Mouse (Mus musculus): ENCODE measurements around the gene Nmu. TPM values are rescaled to one million over a fixed set of nuclear protein-coding genes. Genes with fewer than 3 reads are reported as not detected.

Nmu gene
- total RNA-seq, 1 experiment, result 0.54 TPM

DNA sequence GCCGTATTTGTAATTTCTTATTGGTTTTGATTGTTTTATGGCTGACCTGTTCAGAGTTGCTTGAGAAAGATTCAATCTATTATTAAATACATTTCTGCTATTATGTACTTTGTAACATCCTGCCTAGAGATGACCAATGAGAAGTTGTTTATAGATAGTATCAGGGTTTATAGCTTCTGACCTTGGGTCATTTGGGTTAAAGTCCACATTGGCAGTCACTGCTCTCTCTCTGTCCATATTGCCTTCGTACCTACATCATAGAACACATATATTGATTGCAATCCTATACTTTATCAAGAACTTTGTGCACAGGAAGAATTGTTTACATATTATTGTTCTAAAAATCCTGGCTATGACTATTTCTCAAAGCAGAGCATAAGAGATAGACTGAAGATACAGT, 24.9 kb upstream of the Nmu start:
- H3K4me1 ChIP-seq (ENCODE audit: control insufficient read depth in 2 of 2, insufficient read depth in 2 of 2, low read length in 2 of 2, poor library complexity in 1 of 2), result no peaks in the 10 kb centered on the region
- no peaks in the 10 kb centered on the region for H3K36me3 ChIP-seq (ENCODE audit: control insufficient read depth, insufficient read depth, low read length, poor library complexity, severe bottlenecking)
- no peak for TF ChIP-seq ZC3H11A (IDR thresholded peaks at IDR 0.05; ENCODE audit: borderline replicate concordance, low read depth, low read length)
- TF ChIP-seq HCFC1 (IDR thresholded peaks at IDR 0.05; ENCODE audit: borderline replicate concordance, insufficient read depth, low read length), result no peak
- no peak for TF ChIP-seq MAFK (IDR thresholded peaks at IDR 0.05; ENCODE audit: insufficient read depth, low read depth, low read length)
- TF ChIP-seq CHD2 (IDR thresholded peaks at IDR 0.05; ENCODE audit: low read depth, low read length), result no peak
- no peak for TF ChIP-seq ZNF384 (IDR thresholded peaks at IDR 0.05; ENCODE audit: low read depth, low read length)
- H3K9me3 ChIP-seq (ENCODE audit: control insufficient read depth, insufficient read depth, low read depth, low read length), result no peaks in the 10 kb centered on the region
- H3K27ac ChIP-seq (ENCODE audit: insufficient read depth, low read depth, low read length, poor library complexity, severe bottlenecking), result no peak overlapping the region
- H3K4me3 ChIP-seq (ENCODE audit: insufficient read depth in 1 of 2, low read depth in 1 of 2, low read length in 2 of 2, poor library complexity in 1 of 2, severe bottlenecking in 1 of 2), result no peak overlapping the region
- DNase-seq (ENCODE audit: low read depth, low spot score), result no peak
- in situ Hi-C loops (cut with MboI; ENCODE audit: low sequenced_read_pairs in 2 of 2, unreplicated experiment in 2 of 2), result no loop called here
- H3K9ac ChIP-seq (ENCODE audit: insufficient read depth, low read depth, low read length, poor library complexity, severe bottlenecking), result no peak overlapping the region

DNA sequence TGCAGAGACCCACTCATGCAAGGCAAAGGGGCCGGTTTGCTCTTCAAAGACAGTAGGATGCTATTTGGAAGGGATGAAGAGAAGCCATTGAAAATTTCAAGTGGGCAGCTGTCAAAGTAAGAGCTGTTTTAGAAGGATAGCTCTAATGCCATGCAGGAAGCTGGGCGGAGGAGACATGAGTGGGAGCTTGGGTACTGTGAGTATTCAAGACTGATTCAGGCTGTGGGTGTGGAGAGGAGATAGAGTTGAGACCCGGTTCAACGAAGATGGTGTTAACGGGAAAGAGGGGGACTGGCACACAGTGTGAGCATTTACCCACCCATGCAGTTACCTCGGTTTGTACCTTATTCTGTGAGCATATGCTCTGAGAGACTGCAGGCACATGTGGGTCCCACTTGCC, 20.1 kb upstream of the Nmu start:
- H3K9me3 ChIP-seq (ENCODE audit: control insufficient read depth, insufficient read depth, low read depth, low read length), result no peaks in the 10 kb centered on the region
- H3K36me3 ChIP-seq (ENCODE audit: control insufficient read depth, insufficient read depth, low read length, poor library complexity, severe bottlenecking), result no peaks in the 10 kb centered on the region
- TF ChIP-seq ZNF384 (IDR thresholded peaks at IDR 0.05; ENCODE audit: low read depth, low read length) (no peak), ZC3H11A (IDR thresholded peaks at IDR 0.05; ENCODE audit: borderline replicate concordance, low read depth, low read length) (no peak), MAFK (IDR thresholded peaks at IDR 0.05; ENCODE audit: insufficient read depth, low read depth, low read length) (no peak), CHD2 (IDR thresholded peaks at IDR 0.05; ENCODE audit: low read depth, low read length) (no peak)
- in situ Hi-C loops (cut with MboI; ENCODE audit: low sequenced_read_pairs in 2 of 2, unreplicated experiment in 2 of 2), result no loop called here
- H3K4me1 ChIP-seq (ENCODE audit: control insufficient read depth in 2 of 2, insufficient read depth in 2 of 2, low read length in 2 of 2, poor library complexity in 1 of 2), result peaks cover 0 to 6% of the 10 kb centered on the region in 2 experiments; a peak in 3 of 4 replicates
- H3K27ac ChIP-seq (ENCODE audit: insufficient read depth, low read depth, low read length, poor library complexity, severe bottlenecking), result no peak overlapping the region
- H3K9ac ChIP-seq (ENCODE audit: insufficient read depth, low read depth, low read length, poor library complexity, severe bottlenecking), result no peak overlapping the region
- DNase-seq (ENCODE audit: low read depth, low spot score), result no peak
- H3K4me3 ChIP-seq (ENCODE audit: insufficient read depth in 1 of 2, low read depth in 1 of 2, low read length in 2 of 2, poor library complexity in 1 of 2, severe bottlenecking in 1 of 2), result no peak overlapping the region

DNA sequence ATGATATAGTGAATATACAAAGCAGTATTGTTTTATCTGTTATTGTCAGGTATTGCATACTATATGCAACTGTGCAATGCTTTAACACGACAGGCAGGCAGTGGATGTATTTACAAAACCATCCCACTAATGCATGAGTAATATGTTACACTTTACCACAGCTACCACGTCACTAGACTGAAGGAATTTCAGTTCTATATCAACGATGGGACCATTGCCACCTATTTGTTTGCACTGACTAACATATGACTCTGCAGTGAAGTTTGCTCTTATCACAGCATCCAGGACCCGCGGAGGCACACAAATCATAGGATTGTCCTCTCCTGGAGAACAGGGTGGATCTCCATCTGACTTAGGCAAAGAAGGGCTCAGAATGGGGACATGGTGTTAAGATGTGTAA, 18.2 kb upstream of the Nmu start:
- no peak overlapping the region for H3K27ac ChIP-seq (ENCODE audit: insufficient read depth, low read depth, low read length, poor library complexity, severe bottlenecking)
- in situ Hi-C loops (cut with MboI; ENCODE audit: low sequenced_read_pairs in 2 of 2, unreplicated experiment in 2 of 2), result no loop called here

DNA sequence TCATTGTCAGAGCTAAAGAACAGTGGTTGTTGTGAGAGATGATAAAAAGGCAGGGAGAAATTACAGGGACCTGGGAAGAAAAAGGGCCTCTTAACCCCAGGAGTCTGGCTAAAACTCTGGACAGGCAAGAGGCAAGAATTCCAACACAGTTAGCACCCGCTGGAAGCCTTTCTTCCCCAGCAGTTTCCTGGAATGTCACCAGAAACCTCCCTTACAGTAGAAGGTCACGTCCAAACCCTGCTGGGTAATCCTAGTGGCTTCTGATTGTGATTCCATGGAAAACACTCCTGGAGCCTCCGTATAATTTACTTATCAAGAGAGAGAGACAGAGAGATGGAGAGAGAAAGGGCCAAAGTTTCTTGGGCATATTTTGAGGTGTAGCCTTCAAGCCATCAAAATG, 15.6 kb upstream of the Nmu start:
- TF ChIP-seq CHD2 (IDR thresholded peaks at IDR 0.05; ENCODE audit: low read depth, low read length) (no peak), ZC3H11A (IDR thresholded peaks at IDR 0.05; ENCODE audit: borderline replicate concordance, low read depth, low read length) (no peak)
- DNase-seq (ENCODE audit: low read depth, low spot score), result no peak
- peaks cover 0 to 10% of the 10 kb centered on the region in 2 experiments; a peak in 3 of 4 replicates for H3K4me1 ChIP-seq (ENCODE audit: control insufficient read depth in 2 of 2, insufficient read depth in 2 of 2, low read length in 2 of 2, poor library complexity in 1 of 2)
- H3K9ac ChIP-seq (ENCODE audit: insufficient read depth, low read depth, low read length, poor library complexity, severe bottlenecking), result no peak overlapping the region
- H3K36me3 ChIP-seq (ENCODE audit: control insufficient read depth, insufficient read depth, low read length, poor library complexity, severe bottlenecking), result no peaks in the 10 kb centered on the region
- H3K27ac ChIP-seq (ENCODE audit: insufficient read depth, low read depth, low read length, poor library complexity, severe bottlenecking), result no peak overlapping the region
- in situ Hi-C loops (cut with MboI; ENCODE audit: low sequenced_read_pairs in 2 of 2, unreplicated experiment in 2 of 2), result no loop called here
- H3K4me3 ChIP-seq (ENCODE audit: insufficient read depth in 1 of 2, low read depth in 1 of 2, low read length in 2 of 2, poor library complexity in 1 of 2, severe bottlenecking in 1 of 2), result no peak overlapping the region
- no peaks in the 10 kb centered on the region for H3K9me3 ChIP-seq (ENCODE audit: control insufficient read depth, insufficient read depth, low read depth, low read length)

More for the DNA sequence above, 18.2 kb upstream of the Nmu start:
- TF ChIP-seq HCFC1 (IDR thresholded peaks at IDR 0.05; ENCODE audit: borderline replicate concordance, insufficient read depth, low read length) (no peak), MAFK (IDR thresholded peaks at IDR 0.05; ENCODE audit: insufficient read depth, low read depth, low read length) (no peak), ZC3H11A (IDR thresholded peaks at IDR 0.05; ENCODE audit: borderline replicate concordance, low read depth, low read length) (no peak), ZNF384 (IDR thresholded peaks at IDR 0.05; ENCODE audit: low read depth, low read length) (no peak), CHD2 (IDR thresholded peaks at IDR 0.05; ENCODE audit: low read depth, low read length) (no peak)
- Histone ChIP-seq H3K4me1 (ENCODE audit: control insufficient read depth in 2 of 2, insufficient read depth in 2 of 2, low read length in 2 of 2, poor library complexity in 1 of 2) (peaks cover 0 to 10% of the 10 kb centered on the region in 2 experiments; a peak in 3 of 4 replicates), H3K36me3 (ENCODE audit: control insufficient read depth, insufficient read depth, low read length, poor library complexity, severe bottlenecking) (no peaks in the 10 kb centered on the region), H3K4me3 (ENCODE audit: insufficient read depth in 1 of 2, low read depth in 1 of 2, low read length in 2 of 2, poor library complexity in 1 of 2, severe bottlenecking in 1 of 2) (no peak overlapping the region), H3K9ac (ENCODE audit: insufficient read depth, low read depth, low read length, poor library complexity, severe bottlenecking) (no peak overlapping the region), H3K9me3 (ENCODE audit: control insufficient read depth, insufficient read depth, low read depth, low read length) (no peaks in the 10 kb centered on the region)
- no peak for DNase-seq (ENCODE audit: low read depth, low spot score)

DNA sequence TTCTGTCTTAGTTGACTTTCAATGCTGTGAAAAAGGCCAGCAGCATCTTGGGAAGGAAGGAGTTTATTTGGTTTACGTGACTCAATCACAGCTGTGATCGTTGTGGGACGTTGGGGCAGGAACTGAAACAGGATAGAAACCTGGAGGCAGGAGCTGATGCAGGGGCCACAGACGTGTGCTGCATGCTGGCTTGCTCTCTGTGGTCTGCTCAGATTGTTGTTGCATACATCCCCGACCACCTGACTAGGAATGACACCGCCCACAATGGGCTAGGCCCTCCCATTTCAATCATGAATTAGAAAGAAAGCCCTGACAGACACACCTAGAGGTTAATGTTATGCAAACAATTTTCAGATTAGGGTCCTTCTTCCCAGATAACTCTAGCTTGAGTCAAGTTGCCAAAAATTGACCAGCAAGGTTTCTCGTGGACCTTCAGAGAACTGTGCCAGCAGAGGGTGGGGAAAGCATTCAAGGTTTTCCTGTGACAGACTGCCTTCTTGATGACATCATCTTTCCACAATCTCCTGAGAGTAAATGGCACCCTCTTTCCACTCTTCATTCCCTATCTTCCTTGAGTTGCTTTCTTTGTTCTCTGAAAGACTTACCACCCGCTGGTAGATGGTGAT, 5.7 kb upstream of the Nmu start:
- no peak for TF ChIP-seq CHD2 (IDR thresholded peaks at IDR 0.05; ENCODE audit: low read depth, low read length)
- no peaks in the 10 kb centered on the region for H3K36me3 ChIP-seq (ENCODE audit: control insufficient read depth, insufficient read depth, low read length, poor library complexity, severe bottlenecking)
- H3K27ac ChIP-seq (ENCODE audit: insufficient read depth, low read depth, low read length, poor library complexity, severe bottlenecking), result no peak overlapping the region; the same call in 1 of the 2 replicates
- H3K4me1 ChIP-seq (ENCODE audit: control insufficient read depth in 2 of 2, insufficient read depth in 2 of 2, low read length in 2 of 2, poor library complexity in 1 of 2), result peaks cover 2 to 8% of the 10 kb centered on the region in 2 experiments; a peak in 3 of 4 replicates
- H3K4me3 ChIP-seq (ENCODE audit: insufficient read depth in 1 of 2, low read depth in 1 of 2, low read length in 2 of 2, poor library complexity in 1 of 2, severe bottlenecking in 1 of 2), result peak overlapping the region in 1 of 2 experiments; percentile 49; a peak in 2 of 4 replicates
- DNase-seq (ENCODE audit: low read depth, low spot score), result peak; percentile 62
- H3K9ac ChIP-seq (ENCODE audit: insufficient read depth, low read depth, low read length, poor library complexity, severe bottlenecking), result no peak overlapping the region; the same call in 1 of the 2 replicates
- in situ Hi-C loops (cut with MboI; ENCODE audit: low sequenced_read_pairs in 2 of 2, unreplicated experiment in 2 of 2), result no loop called here
- H3K9me3 ChIP-seq (ENCODE audit: control insufficient read depth, insufficient read depth, low read depth, low read length), result no peaks in the 10 kb centered on the region

All from ES-E14 (cell line).